Mouse (Mus musculus): ENCODE measurements around the gene Ncam1. TPM values are rescaled to one million over a fixed set of nuclear protein-coding genes. Genes with fewer than 3 reads are reported as not detected.

The Ncam1 gene
- 0.18 TPM for total RNA-seq (2023)

GRCm38 (mm10) chr9:49798806-49799205, at the start of gene Ncam1:
Ncam1 (minus strand) TSS chr9:49798925.

GRCm38 (mm10) chr9:49485892-49486311, 312.8 kb downstream of the Ncam1 start, which contains the start of gene Ttc12:
Ttc12 (minus strand) TSS chr9:49486225.

